Mouse (Mus musculus) spleen, adult 18-20 months (tissue): ENCODE results near the gene Defa34.
"Not testable (repeated sequence)": the region's sequence is repeated elsewhere in the genome, so short reads cannot be mapped to it uniquely, and the experiment has no call there.

Experiments used
- DNase-seq, 2 experiments: peaks; one replicate each; pipeline ENCODE4 v3.0.0; 2022; ENCODE audit warnings: mixed read lengths in 2 of 2

Gene Defa34

GRCm38 (mm10) chr8:21665497-21665896, at the start of gene Defa34:
TSS of gene Defa34 (plus strand) at chr8:21665797.
- DNase-seq: not testable (repeated sequence)

- DNase-seq: not testable (repeated sequence)
These were observed 47.7 kb upstream of the Defa34 start, which contains the start of gene Defa26 for GRCm38 (mm10) chr8:21617883-21618282. TSS of gene Defa26 (plus strand) at chr8:21618183.

GRCm38 (mm10) chr8:21655480-21655879, 10.1 kb upstream of the Defa34 start, which contains the start of gene Defa17:
TSS of gene Defa17 (plus strand) at chr8:21655780.
- not testable (repeated sequence) for DNase-seq

GRCm38 (mm10) chr8:21703545-21703944, 37.9 kb downstream of the Defa34 start, which contains the start of gene AY761184:
TSS of gene AY761184 (minus strand) at chr8:21703645.
- DNase-seq: not testable (repeated sequence)
